Mouse (Mus musculus) myocyte (in vitro differentiated cells): ENCODE data around the gene Slc25a26.

ENCODE experiments used
- POLR2A ChIP-seq: IDR thresholded peaks from one replicate; pipeline ENCODE4 v1.6.1; 2011; ENCODE audit warnings: low read depth, mild to moderate bottlenecking, control low read depth, moderate library complexity; ENCODE audit not compliant: insufficient read length
- USF1 ChIP-seq: IDR thresholded peaks from one replicate; pipeline ENCODE4 v1.6.1; 2011; ENCODE audit warnings: low read depth, mild to moderate bottlenecking, control low read depth, moderate library complexity

GRCm38 (mm10) chr6:94620801-94621301 lies 120.7 kb downstream of the Slc25a26 start:
- TF ChIP-seq POLR2A: no peak
- TF ChIP-seq USF1: no peak
